Mouse (Mus musculus): ENCODE measurements around the gene Smcr8. TPM values are rescaled to one million over a fixed set of nuclear protein-coding genes. Genes with fewer than 3 reads are reported as not detected.
A peak's percentile ranks its signal among the peaks of the same experiment; 100 is the strongest.

Smcr8 gene
- polyA plus RNA-seq, 1 experiment from 2014 or later: 9.2 TPM

DNA sequence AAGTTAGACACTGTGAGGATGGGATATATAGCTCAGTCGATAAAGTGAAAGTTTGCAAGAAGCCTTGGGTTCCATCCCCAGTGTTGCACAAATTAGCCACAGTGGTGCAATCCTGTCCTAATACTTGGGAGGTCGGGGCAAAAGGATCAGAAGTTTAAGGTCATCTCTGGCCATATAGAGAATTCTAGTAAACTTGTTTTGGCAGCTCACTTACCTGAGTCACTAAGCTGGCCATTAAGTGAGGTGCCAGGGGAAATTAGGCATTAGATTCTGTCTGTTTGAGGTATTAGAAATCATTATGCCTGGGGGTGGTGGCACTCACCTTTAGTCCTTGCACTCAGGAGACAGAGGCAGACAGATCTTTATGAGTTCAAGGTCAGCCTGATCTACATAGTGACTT is 46.4 kb downstream of the Smcr8 start:
- Histone ChIP-seq H3K4me2 (no peak overlapping the region), H3K9me3 (ENCODE audit: control insufficient read depth, low read length) (no peaks in the 10 kb centered on the region), H3K27me3 (ENCODE audit: control insufficient read depth, insufficient read depth, low read length) (no peaks in the 10 kb centered on the region), H3K27ac (ENCODE audit: low read depth, low read length) (no peak overlapping the region), H3K36me3 (ENCODE audit: control insufficient read depth, insufficient read depth, low read length) (no peaks in the 10 kb centered on the region), H3K4me3 (ENCODE audit: low read depth, low read length) (no peak overlapping the region), H3K4me1 (ENCODE audit: control insufficient read depth, insufficient read depth, low read length) (no peaks in the 10 kb centered on the region), H3K9ac (ENCODE audit: low read length) (no peak overlapping the region)
- WGBS: 79% methylated on average over 2 of the region's 2 CpGs
- DNase-seq (ENCODE audit: low spot score, missing footprints): no peak
- no peak for ATAC-seq (ENCODE audit: low FRiP score)

DNA sequence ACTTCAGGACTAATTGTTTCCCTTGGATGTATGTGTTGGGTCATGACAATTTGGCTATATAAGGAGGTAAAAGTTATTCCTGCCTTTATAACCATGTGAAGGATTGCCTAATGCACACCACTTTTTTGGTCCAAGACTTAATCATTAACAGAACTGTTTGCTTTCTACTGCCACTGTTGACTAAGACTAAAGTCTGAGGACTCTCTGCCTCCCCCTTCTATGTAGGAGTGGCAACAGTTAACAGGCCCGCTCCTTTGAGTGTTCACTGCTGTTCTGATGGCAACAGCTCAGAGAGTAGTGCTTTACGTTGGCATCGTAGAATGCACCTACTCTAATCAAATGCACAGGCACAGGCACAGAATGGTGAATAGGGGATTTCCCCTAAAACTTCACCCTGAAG is 47.9 kb downstream of the Smcr8 start:
- no peaks in the 10 kb centered on the region for H3K4me1 ChIP-seq (ENCODE audit: control insufficient read depth, insufficient read depth, low read length)
- no peak overlapping the region for H3K4me2 ChIP-seq
- no peak overlapping the region for H3K4me3 ChIP-seq (ENCODE audit: low read depth, low read length)
- 89% methylated on average over 3 of the region's 3 CpGs for WGBS
- ATAC-seq (ENCODE audit: low FRiP score) (no peak), DNase-seq (ENCODE audit: low spot score, missing footprints) (no peak)
- H3K9me3 ChIP-seq (ENCODE audit: control insufficient read depth, low read length): no peaks in the 10 kb centered on the region
- H3K27ac ChIP-seq (ENCODE audit: low read depth, low read length): no peak overlapping the region
- no peaks in the 10 kb centered on the region for H3K27me3 ChIP-seq (ENCODE audit: control insufficient read depth, insufficient read depth, low read length)
- no peak overlapping the region for H3K9ac ChIP-seq (ENCODE audit: low read length)
- no peaks in the 10 kb centered on the region for H3K36me3 ChIP-seq (ENCODE audit: control insufficient read depth, insufficient read depth, low read length)

DNA sequence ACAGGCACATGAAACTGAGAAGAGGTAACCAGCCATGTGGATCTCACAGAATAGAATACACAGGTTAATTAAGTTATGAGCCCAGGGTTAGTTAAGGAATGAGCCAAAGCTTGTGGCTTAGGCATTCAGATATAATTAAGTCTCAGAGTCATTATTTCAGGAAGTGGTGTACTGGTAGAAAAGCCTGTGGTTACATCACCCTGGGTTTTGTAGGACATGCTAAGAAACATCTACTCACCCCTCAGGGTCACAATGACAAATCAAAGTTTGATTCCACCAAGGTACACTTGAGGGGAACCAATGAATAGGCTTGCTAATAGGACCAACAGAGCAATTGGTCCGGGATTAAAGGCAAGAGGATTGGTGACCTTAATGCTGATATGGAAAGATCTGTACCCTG is 49.4 kb downstream of the Smcr8 start:
- ATAC-seq (ENCODE audit: low FRiP score) (no peak), DNase-seq (ENCODE audit: low spot score, missing footprints) (no peak)
- Histone ChIP-seq H3K36me3 (ENCODE audit: control insufficient read depth, insufficient read depth, low read length) (no peaks in the 10 kb centered on the region), H3K27me3 (ENCODE audit: control insufficient read depth, insufficient read depth, low read length) (no peaks in the 10 kb centered on the region), H3K4me3 (ENCODE audit: low read depth, low read length) (no peak overlapping the region), H3K27ac (ENCODE audit: low read depth, low read length) (no peak overlapping the region), H3K4me1 (ENCODE audit: control insufficient read depth, insufficient read depth, low read length) (peaks cover 6% of the 10 kb centered on the region; the same call in 1 of the 2 replicates), H3K9me3 (ENCODE audit: control insufficient read depth, low read length) (no peaks in the 10 kb centered on the region), H3K4me2 (no peak overlapping the region), H3K9ac (ENCODE audit: low read length) (no peak overlapping the region)
- 31% methylated on average over 1 of the region's 1 CpGs for WGBS

DNA sequence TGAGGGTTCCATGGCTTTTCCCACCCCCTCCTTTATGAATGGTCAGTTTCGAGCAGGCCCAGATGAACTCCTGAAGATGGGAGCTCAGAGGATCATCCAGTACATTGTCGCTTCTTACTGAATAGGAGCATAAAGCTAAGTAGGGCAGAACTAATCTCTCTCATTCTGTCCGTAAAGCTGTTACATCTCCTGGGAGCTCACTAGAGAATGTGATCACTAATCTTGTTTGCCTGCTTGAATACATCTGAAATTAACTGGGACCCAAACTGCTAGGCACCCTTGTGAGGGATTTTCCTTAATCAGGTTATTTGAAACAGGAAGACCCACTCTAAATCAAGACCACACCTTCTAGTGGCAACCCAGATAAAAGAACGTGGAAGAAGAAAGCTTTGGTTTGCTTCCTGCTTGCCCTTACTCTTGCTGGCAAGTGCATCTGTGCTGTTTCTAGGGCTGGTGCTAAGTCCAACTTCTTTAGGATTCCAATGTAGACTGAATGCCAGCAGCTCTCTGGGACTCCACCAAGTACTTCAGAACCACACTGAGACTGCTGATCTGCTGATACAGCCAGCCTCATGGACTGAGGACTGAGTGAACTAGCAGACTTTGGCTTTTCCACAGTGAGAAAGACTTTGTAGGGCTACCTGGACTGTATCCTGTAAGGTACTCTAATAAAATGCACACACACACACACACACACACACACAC is 50.1 kb downstream of the Smcr8 start:
- H3K36me3 ChIP-seq (ENCODE audit: control insufficient read depth, insufficient read depth, low read length): no peaks in the 10 kb centered on the region
- H3K4me3 ChIP-seq (ENCODE audit: low read depth, low read length): no peak overlapping the region
- peaks cover 6% of the 10 kb centered on the region; the same call in 1 of the 2 replicates for H3K4me1 ChIP-seq (ENCODE audit: control insufficient read depth, insufficient read depth, low read length)
- no peak overlapping the region for H3K27ac ChIP-seq (ENCODE audit: low read depth, low read length)
- WGBS: 7% methylated on average over 4 of the region's 4 CpGs
- no peak for DNase-seq (ENCODE audit: low spot score, missing footprints)
- H3K9ac ChIP-seq (ENCODE audit: low read length): no peak overlapping the region
- H3K9me3 ChIP-seq (ENCODE audit: control insufficient read depth, low read length): no peaks in the 10 kb centered on the region
- ATAC-seq (ENCODE audit: low FRiP score): no peak
- no peaks in the 10 kb centered on the region for H3K27me3 ChIP-seq (ENCODE audit: control insufficient read depth, insufficient read depth, low read length)
- no peak overlapping the region for H3K4me2 ChIP-seq

DNA sequence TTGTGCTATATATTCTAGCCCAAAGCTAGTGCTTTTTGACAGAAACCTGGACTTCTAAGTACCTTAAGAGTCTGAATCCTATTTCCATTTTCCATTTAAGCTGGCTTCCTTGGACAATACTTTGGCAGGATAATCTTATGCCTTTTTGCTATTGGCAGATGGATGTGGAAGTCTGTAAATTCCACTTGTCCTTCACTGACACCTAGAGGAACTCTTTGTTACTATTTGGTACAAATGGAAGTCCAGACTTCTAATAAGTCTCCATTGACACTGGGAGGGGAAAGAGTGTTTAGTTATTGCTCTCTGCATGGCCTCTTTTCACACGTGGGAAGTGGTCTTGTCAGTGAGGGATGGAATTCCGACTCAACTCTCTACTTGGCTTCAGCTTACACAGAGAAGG is 51.6 kb downstream of the Smcr8 start:
- DNase-seq (ENCODE audit: low spot score, missing footprints) (no peak), ATAC-seq (ENCODE audit: low FRiP score) (no peak)
- 44% methylated on average over 2 of the region's 2 CpGs for WGBS
- Histone ChIP-seq H3K9ac (ENCODE audit: low read length) (no peak overlapping the region), H3K4me1 (ENCODE audit: control insufficient read depth, insufficient read depth, low read length) (peaks cover 6% of the 10 kb centered on the region; the same call in 1 of the 2 replicates), H3K4me2 (no peak overlapping the region), H3K27me3 (ENCODE audit: control insufficient read depth, insufficient read depth, low read length) (no peaks in the 10 kb centered on the region), H3K4me3 (ENCODE audit: low read depth, low read length) (no peak overlapping the region), H3K9me3 (ENCODE audit: control insufficient read depth, low read length) (no peaks in the 10 kb centered on the region), H3K27ac (ENCODE audit: low read depth, low read length) (no peak overlapping the region), H3K36me3 (ENCODE audit: control insufficient read depth, insufficient read depth, low read length) (no peaks in the 10 kb centered on the region)

DNA sequence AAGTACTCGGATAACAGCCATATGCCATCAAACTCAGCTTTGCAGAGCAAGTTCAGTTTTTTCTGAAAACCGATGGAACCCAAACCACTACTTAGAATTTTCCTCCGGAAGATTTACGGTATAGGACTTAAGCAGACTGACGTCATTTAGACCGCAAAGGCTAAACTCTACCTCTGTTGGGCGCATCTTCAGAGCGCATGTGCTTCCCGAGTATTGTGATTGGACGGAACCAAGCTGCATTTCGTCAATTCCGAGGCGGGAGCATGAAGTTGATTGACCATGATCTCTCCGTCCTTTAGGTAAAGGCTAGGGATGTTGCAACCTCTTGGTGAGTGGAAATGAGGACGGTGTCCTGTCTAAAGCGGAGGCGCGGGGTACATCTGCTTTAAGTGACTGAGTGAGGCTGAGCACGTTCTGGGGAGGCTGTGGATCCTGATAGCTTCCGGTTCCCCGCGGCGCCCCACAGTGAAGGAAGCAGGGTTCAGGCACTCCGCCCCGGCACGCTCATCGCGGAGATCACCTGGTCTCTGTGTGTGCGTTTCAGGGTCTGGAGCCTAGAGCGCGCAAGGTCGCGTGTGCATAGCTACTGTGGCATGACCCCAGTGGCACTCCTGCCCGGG is 53.2 kb downstream of the Smcr8 start, which contains the start of gene Dhrs7b:
Gene Dhrs7b (plus strand): TSS at position 199 of the 620 bp plus-strand sequence.
- Histone ChIP-seq H3K9ac (ENCODE audit: low read length) (peak within 1 kb of the TSS; percentile 80), H3K27ac (ENCODE audit: low read depth, low read length) (peak within 1 kb of the TSS; percentile 40; the same call in 1 of the 2 replicates), H3K4me2 (peak within 1 kb of the TSS; percentile 72), H3K4me1 (ENCODE audit: control insufficient read depth, insufficient read depth, low read length) (peaks cover 6% of the 10 kb centered on the region; the same call in 1 of the 2 replicates), H3K36me3 (ENCODE audit: control insufficient read depth, insufficient read depth, low read length) (no peaks in the 10 kb centered on the region), H3K4me3 (ENCODE audit: low read depth, low read length) (peak within 1 kb of the TSS; percentile 62), H3K27me3 (ENCODE audit: control insufficient read depth, insufficient read depth, low read length) (no peaks in the 10 kb centered on the region), H3K9me3 (ENCODE audit: control insufficient read depth, low read length) (no peaks in the 10 kb centered on the region)
- 1% methylated on average over 34 of the region's 34 CpGs for WGBS
- peak; percentile 93 for ATAC-seq (ENCODE audit: low FRiP score)
- peak; percentile 97 for DNase-seq (ENCODE audit: low spot score, missing footprints)

DNA sequence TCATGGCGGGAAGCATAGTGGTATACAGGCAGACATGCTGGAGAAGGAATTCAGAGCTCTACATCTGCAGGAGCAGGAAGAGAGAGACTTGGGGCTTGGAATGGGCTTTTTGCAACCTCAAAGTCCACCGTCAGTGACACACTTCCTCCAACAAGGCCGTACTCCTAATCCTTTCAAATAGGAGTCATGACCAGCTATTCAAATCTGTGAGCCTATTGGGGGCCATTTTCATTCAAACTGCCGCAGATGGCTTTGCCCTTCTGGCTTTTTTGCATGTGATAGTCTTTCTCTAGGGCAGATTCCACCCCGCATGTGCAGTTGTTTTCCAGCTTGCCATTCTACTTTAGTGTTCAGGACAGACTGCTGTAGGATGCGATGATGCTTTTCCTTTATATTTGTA is 59.6 kb downstream of the Smcr8 start:
- ATAC-seq (ENCODE audit: low FRiP score): no peak

More for the DNA sequence above, 59.6 kb downstream of the Smcr8 start:
- no peaks in the 10 kb centered on the region for H3K9me3 ChIP-seq (ENCODE audit: control insufficient read depth, low read length)
- H3K4me3 ChIP-seq (ENCODE audit: low read depth, low read length): no peak overlapping the region
- DNase-seq (ENCODE audit: low spot score, missing footprints): no peak
- no peak overlapping the region for H3K4me2 ChIP-seq
- H3K36me3 ChIP-seq (ENCODE audit: control insufficient read depth, insufficient read depth, low read length): no peaks in the 10 kb centered on the region
- no peak overlapping the region for H3K9ac ChIP-seq (ENCODE audit: low read length)
- no peaks in the 10 kb centered on the region for H3K27me3 ChIP-seq (ENCODE audit: control insufficient read depth, insufficient read depth, low read length)
- WGBS: 92% methylated on average over 6 of the region's 6 CpGs
- H3K4me1 ChIP-seq (ENCODE audit: control insufficient read depth, insufficient read depth, low read length): no peaks in the 10 kb centered on the region
- no peak overlapping the region for H3K27ac ChIP-seq (ENCODE audit: low read depth, low read length)

Small RNA genes within 50 kb of the gene (microRNA-seq; reads per million reads assigned to microRNA genes)
- 4.5 reads per million, percentile 20 among the genes with 10 or more reads in this experiment for gene Mir5100

Other genes starting within 250 kb of the Smcr8 start
- gene Alkbh5, start 241.1 kb upstream of the Smcr8 start, polyA plus RNA-seq (2014; fragmentation: Nextera tagmentation; extraction: Ambion mirVana): 33.9 and 35.4 TPM in 2 replicates
- gene Llgl1, start 77.8 kb upstream of the Smcr8 start, polyA plus RNA-seq (2014; fragmentation: Nextera tagmentation; extraction: Ambion mirVana): 87.8 and 101 TPM in 2 replicates
- 52.3 and 59.3 TPM in 2 replicates for gene Flii, start 50.3 kb upstream of the Smcr8 start, polyA plus RNA-seq (2014; fragmentation: Nextera tagmentation; extraction: Ambion mirVana)
- gene Mief2, start 49.1 kb upstream of the Smcr8 start, polyA plus RNA-seq (2014; fragmentation: Nextera tagmentation; extraction: Ambion mirVana): 10.2 and 13.6 TPM in 2 replicates
- 16.0 and 17.4 TPM in 2 replicates for gene Top3a, start 159 bp upstream of the Smcr8 start, polyA plus RNA-seq (2014; fragmentation: Nextera tagmentation; extraction: Ambion mirVana)
- 46.2 and 51.7 TPM in 2 replicates for gene Shmt1, start 34.2 kb downstream of the Smcr8 start, polyA plus RNA-seq (2014; fragmentation: Nextera tagmentation; extraction: Ambion mirVana)
- gene Dhrs7b, start 53.1 kb downstream of the Smcr8 start, polyA plus RNA-seq (2014; fragmentation: Nextera tagmentation; extraction: Ambion mirVana): 25.9 and 27.2 TPM in 2 replicates
- gene Tmem11, start 101.7 kb downstream of the Smcr8 start, polyA plus RNA-seq (2014; fragmentation: Nextera tagmentation; extraction: Ambion mirVana): 60.2 and 67.2 TPM in 2 replicates
- gene Natd1, start 137.2 kb downstream of the Smcr8 start, polyA plus RNA-seq (2014; fragmentation: Nextera tagmentation; extraction: Ambion mirVana): 18.3 and 24.3 TPM in 2 replicates
- 34.2 and 37.4 TPM in 2 replicates for gene Map2k3, start 154.5 kb downstream of the Smcr8 start, polyA plus RNA-seq (2014; fragmentation: Nextera tagmentation; extraction: Ambion mirVana)
- gene Kcnj12, start 245.0 kb downstream of the Smcr8 start, polyA plus RNA-seq (2014; fragmentation: Nextera tagmentation; extraction: Ambion mirVana): 0.16 and 0.33 TPM in 2 replicates